ENCODE assay signal across 15 mouse cellular contexts in the genomic region with DNA sequence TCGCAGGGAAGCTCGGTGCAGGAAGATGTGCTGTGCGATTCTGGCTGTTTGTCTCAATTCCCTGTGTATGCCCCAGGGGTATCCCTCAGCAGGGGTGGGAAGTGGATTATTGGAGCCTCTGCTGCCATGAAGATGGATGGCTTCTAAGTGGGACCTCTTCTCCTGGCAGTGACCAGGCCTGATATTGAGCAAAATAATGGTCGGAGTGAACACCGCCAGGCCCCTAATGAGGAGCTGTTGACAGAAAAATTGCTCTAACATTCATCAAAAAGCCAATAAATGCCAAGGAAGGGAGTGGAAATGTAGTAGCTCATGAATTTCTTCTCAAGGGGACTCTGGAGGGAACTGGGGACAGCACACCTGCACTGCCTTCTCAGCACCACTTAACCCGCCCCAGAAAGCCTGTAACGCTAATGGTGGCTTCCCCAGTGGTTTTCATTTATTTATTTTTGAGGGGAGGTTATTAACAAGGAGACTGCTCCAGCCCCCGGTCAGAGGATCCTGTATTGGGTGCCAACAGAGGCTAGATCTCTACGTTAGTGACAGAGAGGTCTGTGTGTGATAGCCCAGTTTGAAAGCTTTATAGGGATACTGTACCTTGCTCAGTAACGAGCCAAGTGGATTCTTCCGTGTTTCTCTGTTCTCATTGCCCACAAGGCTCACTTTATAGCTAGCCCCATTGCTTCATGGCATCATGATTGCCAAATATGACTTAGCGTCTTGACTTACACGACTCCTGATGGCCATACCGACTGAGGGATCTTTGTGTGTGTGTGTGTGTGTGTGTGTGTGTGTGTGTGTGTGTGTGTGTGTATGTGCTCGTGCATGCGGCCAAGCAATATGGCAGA. TPM values are rescaled to one million over a fixed set of nuclear protein-coding genes. Genes with fewer than 3 reads are reported as not detected.
DNase-seq lines count a peak whose midpoint lies in the region; ATAC-seq lines count a peak whose summit lies in the region.
"Had no signal": no experiment of that assay in that cellular context is flagged by ENCODE, and none has a peak within 500 bp of the region (broad histone marks: within the 10 kb centered on the region; RNA-seq: fewer than 3 reads in every experiment).

No protein-coding gene starts in this region.

- WGBS in kidney, embryonic 14.5 days: 43% methylated on average over 16 of the region's 16 CpGs
- 30% methylated on average over 16 of the region's 16 CpGs for whole genome bisulfite sequencing in limb, embryonic 12.5 days
- 59% methylated on average over 16 of the region's 16 CpGs for WGBS in neural tube, embryonic 14.5 days

- H3K4me3 ChIP-seq in kidney, embryonic 14.5 days (ENCODE audit: low read length): no peak overlapping the region
- H3K4me3 ChIP-seq in limb, embryonic 12.5 days (replicated peaks): no peak overlapping the region
- no peak overlapping the region for H3K4me3 ChIP-seq in neural tube, embryonic 14.5 days (ENCODE audit: low read depth, low read length)
- H3K4me3 ChIP-seq: gastrocnemius, adult 2 months had no signal

- no peak overlapping the region for H3K9ac ChIP-seq in kidney, embryonic 14.5 days (ENCODE audit: low read depth, low read length)
- H3K9ac ChIP-seq in limb, embryonic 12.5 days (replicated peaks): no peak overlapping the region
- no peak overlapping the region for H3K9ac ChIP-seq in neural tube, embryonic 14.5 days (replicated peaks; ENCODE audit: low read depth, low read length)

- no peaks in the 10 kb centered on the region for H3K4me1 ChIP-seq in kidney, embryonic 14.5 days (ENCODE audit: control insufficient read depth, insufficient read depth, low read length)
- peaks cover 30% of the 10 kb centered on the region for H3K4me1 ChIP-seq in limb, embryonic 12.5 days (replicated peaks)
- H3K4me1 ChIP-seq in neural tube, embryonic 14.5 days (ENCODE audit: control insufficient read depth, insufficient read depth, low read length): 0 out of 2 replicates have a peak, but pooled peaks cover 3% of the 10 kb centered on the region

- DNase-seq in kidney, adult 11 months: no peak
- DNase-seq in forelimb bud, embryonic 11.5 days (ENCODE audit: low read depth, low spot score): peak; percentile 85
- DNase-seq in spleen, adult 12 weeks (ENCODE audit: low spot score): no peak
- no peak for DNase-seq in Muller cell, postnatal 12 days (ENCODE audit: inconsistent ontology term)
- no peak for DNase-seq in urinary bladder, adult 18-20 months (ENCODE audit: low spot score in 2 of 2)
- DNase-seq: cerebellum, adult 11 months; gastrocnemius, adult 2 months; heart, postnatal 36 days; kidney, adult 8-10 months had no signal

- peak; percentile 51 for ATAC-seq in kidney, embryonic 14.5 days (ENCODE audit: low FRiP score, low TSS enrichment)
- peak; percentile 44; the same call in 1 of the 2 replicates for ATAC-seq in limb, embryonic 12.5 days (ENCODE audit: insufficient number of reproducible peaks, insufficient read depth, low FRiP score, low TSS enrichment, low read depth)
- ATAC-seq in neural tube, embryonic 14.5 days (ENCODE audit: low read depth): peak; percentile 74
- ATAC-seq: forebrain, embryonic 14.5 days had no signal

- no peak overlapping the region for H3K4me2 ChIP-seq in kidney, embryonic 14.5 days (replicated peaks; ENCODE audit: low read depth, low read length)
- no peak overlapping the region for H3K4me2 ChIP-seq in limb, embryonic 12.5 days
- H3K4me2 ChIP-seq in neural tube, embryonic 14.5 days (ENCODE audit: low read depth, low read length): no peak overlapping the region
- H3K4me2 ChIP-seq: heart, embryonic 11.5 days; liver, embryonic 11.5 days had no signal

- no peaks in the 10 kb centered on the region for H3K36me3 ChIP-seq in kidney, embryonic 14.5 days (ENCODE audit: control insufficient read depth, insufficient read depth, low read length)
- H3K36me3 ChIP-seq in limb, embryonic 12.5 days: no peaks in the 10 kb centered on the region
- H3K36me3 ChIP-seq in neural tube, embryonic 14.5 days (ENCODE audit: control insufficient read depth, insufficient read depth, low read length): no peaks in the 10 kb centered on the region

- no peaks in the 10 kb centered on the region for H3K9me3 ChIP-seq in kidney, embryonic 14.5 days (ENCODE audit: control insufficient read depth, low read length)
- H3K9me3 ChIP-seq in limb, embryonic 12.5 days: peaks cover 5% of the 10 kb centered on the region; the same call in 1 of the 2 replicates
- H3K9me3 ChIP-seq in neural tube, embryonic 14.5 days (ENCODE audit: control insufficient read depth, low read length): no peaks in the 10 kb centered on the region

- H3K27me3 ChIP-seq in kidney, embryonic 14.5 days (ENCODE audit: control insufficient read depth, insufficient read depth, low read length): no peaks in the 10 kb centered on the region
- 0 out of 2 replicates have a peak, but pooled peaks cover 5% of the 10 kb centered on the region for H3K27me3 ChIP-seq in limb, embryonic 12.5 days
- no peaks in the 10 kb centered on the region for H3K27me3 ChIP-seq in neural tube, embryonic 14.5 days (ENCODE audit: control insufficient read depth, insufficient read depth, low read length)

- no peak overlapping the region for H3K27ac ChIP-seq in kidney, embryonic 14.5 days (ENCODE audit: low read depth, low read length)
- H3K27ac ChIP-seq in limb, embryonic 12.5 days: no peak overlapping the region
- no peak overlapping the region for H3K27ac ChIP-seq in neural tube, embryonic 14.5 days (ENCODE audit: low read depth, low read length)
- H3K27ac ChIP-seq: gastrocnemius, adult 2 months had no signal

RNA-seq across cellular contexts. Expression of a gene that starts 33.7 kb away (rescaled TPM):
- 7.0 and 7.4 TPM in 2 replicates for polyA plus RNA-seq in kidney, embryonic 14.5 days (2014; fragmentation: Nextera tagmentation; extraction: Ambion mirVana)
- 4.1 and 4.3 TPM in 2 replicates for polyA plus RNA-seq in limb, embryonic 12.5 days (2016; fragmentation: Nextera tagmentation; extraction: Ambion mirVana)
- polyA plus RNA-seq in neural tube, embryonic 14.5 days (2014; fragmentation: Nextera tagmentation; extraction: Ambion mirVana): 0.39 and 0.80 TPM in 2 replicates

RNA-seq across cellular contexts. Expression of a gene that starts 49.1 kb away (rescaled TPM):
- polyA plus RNA-seq in kidney, embryonic 14.5 days (2014; fragmentation: Nextera tagmentation; extraction: Ambion mirVana): 10.5 and 11.3 TPM in 2 replicates
- polyA plus RNA-seq in limb, embryonic 12.5 days (2016; fragmentation: Nextera tagmentation; extraction: Ambion mirVana): 6.4 and 6.8 TPM in 2 replicates
- 7.3 and 10.9 TPM in 2 replicates for polyA plus RNA-seq in neural tube, embryonic 14.5 days (2014; fragmentation: Nextera tagmentation; extraction: Ambion mirVana)
